Mouse (Mus musculus): ENCODE measurements around the gene Tmem151a. TPM values are rescaled to one million over a fixed set of nuclear protein-coding genes. Genes with fewer than 3 reads are reported as not detected.

Gene Tmem151a
- polyA plus RNA-seq, 1 experiment from 2014 or later = 10.1 TPM

DNA sequence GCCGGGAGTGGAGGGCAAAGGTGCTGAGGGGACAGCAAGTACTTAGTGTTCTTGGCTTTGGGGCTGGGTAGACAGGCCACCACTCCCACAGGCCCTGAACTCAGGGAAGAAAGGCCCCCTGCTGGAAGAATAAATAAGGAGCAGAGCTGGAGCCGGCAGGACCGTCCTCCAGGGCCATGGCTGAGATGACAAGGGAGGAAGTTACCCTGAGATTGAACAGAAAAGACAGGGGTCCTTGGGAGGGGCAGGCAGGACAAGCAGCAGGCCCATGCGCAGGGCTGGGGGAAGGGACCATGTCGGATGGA, 22.9 kb upstream of the Tmem151a start:
- no peak; the same call in 1 of the 2 replicates for ATAC-seq (ENCODE audit: low read depth)
- H3K27me3 ChIP-seq = no peaks in the 10 kb centered on the region
- WGBS = 28% methylated on average over 5 of the region's 5 CpGs

DNA sequence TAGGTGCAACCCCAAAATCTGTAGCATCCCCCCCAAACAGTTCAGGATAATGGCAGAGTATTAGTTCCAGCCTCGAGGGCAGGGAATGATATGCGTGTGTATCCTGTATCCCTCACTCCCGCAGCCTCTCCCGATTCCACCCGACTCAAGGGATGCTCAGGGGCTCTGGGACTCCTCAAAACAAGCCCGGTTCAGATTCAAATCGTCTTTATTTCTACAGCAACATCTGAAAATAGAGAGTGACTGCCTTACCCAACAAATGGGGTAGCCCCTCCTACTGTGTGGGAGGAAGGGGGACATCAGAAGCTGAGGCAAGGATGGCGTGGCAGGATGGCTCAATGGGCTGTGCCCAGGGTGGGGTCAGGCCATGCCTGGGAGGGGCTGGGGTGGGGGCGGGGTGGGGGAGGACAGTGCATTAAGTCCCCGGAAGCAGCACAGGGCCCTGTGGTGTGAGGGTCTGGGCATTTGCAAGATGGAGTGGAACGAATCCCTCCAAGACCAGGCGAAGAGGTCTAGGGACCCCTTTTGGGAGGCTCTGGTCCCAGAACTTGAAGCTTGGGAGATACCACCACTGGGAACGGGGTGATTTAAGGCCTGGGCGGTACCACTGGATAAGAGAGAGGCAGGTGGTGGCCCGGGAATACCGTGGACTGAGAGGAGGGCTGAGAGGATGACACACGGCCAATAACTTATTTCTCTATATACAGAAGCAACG, 22.4 kb upstream of the Tmem151a start:
- H3K27me3 ChIP-seq = no peaks in the 10 kb centered on the region
- WGBS = 76% methylated on average over 18 of the region's 18 CpGs
- peaks cover 21% of the 10 kb centered on the region for H3K4me1 ChIP-seq (replicated peaks)
- ATAC-seq (ENCODE audit: low read depth) = peak; percentile 5; the same call in 1 of the 2 replicates
- H3K36me3 ChIP-seq = peaks cover 75% of the 10 kb centered on the region
- no peak overlapping the region for H3K4me2 ChIP-seq
- H3K9ac ChIP-seq = peak overlapping the region; percentile 38; the same call in 1 of the 2 replicates
- no peaks in the 10 kb centered on the region for H3K9me3 ChIP-seq
- H3K27ac ChIP-seq (replicated peaks) = 0 out of 2 replicates have a peak overlapping the region, but pooled peaks have one; percentile 20
- H3K4me3 ChIP-seq = no peak overlapping the region

More for the DNA sequence above, 22.9 kb upstream of the Tmem151a start:
- H3K4me1 ChIP-seq (replicated peaks) = peaks cover 21% of the 10 kb centered on the region
- peaks cover 75% of the 10 kb centered on the region for H3K36me3 ChIP-seq
- H3K4me2 ChIP-seq = no peak overlapping the region
- 0 out of 2 replicates have a peak overlapping the region, but pooled peaks have one; percentile 13 for H3K9ac ChIP-seq
- no peak overlapping the region for H3K4me3 ChIP-seq
- H3K9me3 ChIP-seq = no peaks in the 10 kb centered on the region
- H3K27ac ChIP-seq (replicated peaks) = no peak overlapping the region

DNA sequence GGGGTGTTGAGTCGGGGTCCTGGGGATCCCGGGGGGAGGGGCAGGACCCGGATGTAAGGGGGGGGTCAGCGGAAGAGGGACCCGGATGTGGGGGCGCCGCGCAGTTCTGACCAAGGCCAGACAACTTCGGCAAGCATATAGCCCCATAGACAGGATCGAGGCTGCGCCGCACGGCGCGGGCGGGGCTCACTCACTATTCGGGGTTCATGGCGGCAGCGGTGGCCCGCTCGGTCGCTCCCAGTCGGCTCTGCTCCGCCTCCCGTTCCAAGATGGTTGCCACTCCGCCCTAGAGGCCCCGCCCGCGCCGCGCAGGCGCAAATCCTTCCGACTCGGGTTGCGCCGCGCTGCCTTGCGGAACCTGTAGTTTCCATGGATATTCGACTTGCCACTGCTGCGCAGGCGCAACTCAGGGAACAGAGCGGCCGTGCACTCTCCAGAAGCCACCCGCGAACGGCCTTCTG, 21.4 kb upstream of the Tmem151a start, which contains the start of gene Rab1b:
Rab1b (minus strand) TSS at position 342 of the 461 bp plus-strand sequence.
- Histone ChIP-seq H3K27ac (replicated peaks) (peak within 1 kb of the TSS; percentile 97), H3K4me2 (peak within 1 kb of the TSS; percentile 88), H3K4me1 (replicated peaks) (peaks cover 21% of the 10 kb centered on the region), H3K4me3 (peak within 1 kb of the TSS; percentile 75), H3K9me3 (no peaks in the 10 kb centered on the region), H3K27me3 (no peaks in the 10 kb centered on the region), H3K9ac (peak within 1 kb of the TSS; percentile 95), H3K36me3 (peaks cover 75% of the 10 kb centered on the region)
- under 1% methylated on average over 45 of the region's 46 CpGs for WGBS
- ATAC-seq (ENCODE audit: low read depth) = peak; percentile 95

DNA sequence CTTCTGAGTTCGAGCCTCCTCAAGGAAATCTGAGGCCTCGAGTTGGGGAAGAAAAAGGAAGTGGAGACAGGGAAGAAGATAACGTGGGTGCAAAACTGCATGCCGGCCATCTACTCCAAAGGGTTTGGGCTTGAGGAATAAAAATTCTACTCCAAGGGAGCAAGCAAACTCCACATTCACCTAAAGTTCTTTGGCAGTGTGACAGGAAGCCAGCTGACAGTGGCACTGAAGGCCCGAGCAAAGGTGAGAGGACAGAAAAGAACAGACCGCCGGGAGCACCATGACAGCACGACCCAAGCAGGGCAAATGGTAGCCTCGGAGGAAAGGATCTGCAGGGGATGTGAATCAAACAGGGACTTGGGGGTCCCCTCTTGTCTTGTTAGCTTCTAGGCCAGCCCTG, 20.7 kb upstream of the Tmem151a start:
- Histone ChIP-seq H3K4me1 (replicated peaks) (peaks cover 21% of the 10 kb centered on the region), H3K27me3 (no peaks in the 10 kb centered on the region), H3K36me3 (peaks cover 75% of the 10 kb centered on the region), H3K9ac (peak overlapping the region; percentile 95), H3K4me2 (peak overlapping the region; percentile 88), H3K27ac (replicated peaks) (peak overlapping the region; percentile 97), H3K9me3 (no peaks in the 10 kb centered on the region), H3K4me3 (peak overlapping the region; percentile 75)
- ATAC-seq (ENCODE audit: low read depth) = no peak; the same call in 1 of the 2 replicates
- 24% methylated on average over 9 of the region's 9 CpGs for WGBS

DNA sequence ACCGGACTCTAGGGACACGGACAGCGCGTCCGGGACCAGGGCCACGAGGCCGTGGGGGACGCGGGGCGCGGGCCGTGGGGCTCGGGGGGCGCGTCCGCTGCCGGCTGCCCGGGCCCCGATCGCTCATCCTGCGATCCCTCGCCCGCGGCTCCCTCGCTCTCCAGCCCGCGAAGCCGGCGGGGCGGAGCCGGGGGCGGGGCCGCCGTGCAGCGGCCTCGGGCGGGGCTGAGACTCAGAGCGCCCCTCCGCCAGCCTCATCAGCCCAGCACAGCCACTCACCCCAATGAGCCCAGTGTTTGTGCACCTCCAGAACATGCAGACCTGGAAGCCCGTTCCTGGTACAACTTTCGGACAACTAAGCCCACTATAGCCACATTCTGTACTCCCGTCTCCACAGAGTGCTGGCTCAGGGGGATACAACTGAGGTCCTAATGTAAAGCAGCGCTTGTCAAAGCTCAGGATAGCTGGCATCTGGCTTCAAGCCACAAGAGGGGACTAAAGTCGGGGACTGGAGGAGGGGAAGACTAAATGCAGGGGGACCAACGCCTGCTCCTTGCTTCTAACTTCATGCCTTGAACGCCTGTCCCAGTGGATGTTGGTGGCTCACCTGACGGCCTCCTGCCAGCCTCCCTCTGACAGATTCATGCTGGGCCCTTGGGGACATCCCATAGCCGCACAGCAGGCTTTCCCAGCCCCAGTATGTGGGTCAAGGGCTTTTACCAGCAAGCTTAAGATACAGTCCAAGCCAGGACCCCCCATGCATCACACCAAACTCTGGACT, 13.2 kb upstream of the Tmem151a start, which contains the start of gene Cnih2:
Cnih2 (minus strand) TSS at position 159 of the 781 bp plus-strand sequence.
- Histone ChIP-seq H3K27me3 (no peaks in the 10 kb centered on the region), H3K4me1 (replicated peaks) (peaks cover 60% of the 10 kb centered on the region), H3K36me3 (peaks cover 50% of the 10 kb centered on the region), H3K27ac (replicated peaks) (peak within 1 kb of the TSS; percentile 92), H3K4me2 (peak within 1 kb of the TSS; percentile 60), H3K9ac (peak within 1 kb of the TSS; percentile 92), H3K4me3 (peak within 1 kb of the TSS; percentile 61), H3K9me3 (no peaks in the 10 kb centered on the region)
- WGBS = 2% methylated on average over 47 of the region's 48 CpGs
- peak; percentile 69 for ATAC-seq (ENCODE audit: low read depth)

DNA sequence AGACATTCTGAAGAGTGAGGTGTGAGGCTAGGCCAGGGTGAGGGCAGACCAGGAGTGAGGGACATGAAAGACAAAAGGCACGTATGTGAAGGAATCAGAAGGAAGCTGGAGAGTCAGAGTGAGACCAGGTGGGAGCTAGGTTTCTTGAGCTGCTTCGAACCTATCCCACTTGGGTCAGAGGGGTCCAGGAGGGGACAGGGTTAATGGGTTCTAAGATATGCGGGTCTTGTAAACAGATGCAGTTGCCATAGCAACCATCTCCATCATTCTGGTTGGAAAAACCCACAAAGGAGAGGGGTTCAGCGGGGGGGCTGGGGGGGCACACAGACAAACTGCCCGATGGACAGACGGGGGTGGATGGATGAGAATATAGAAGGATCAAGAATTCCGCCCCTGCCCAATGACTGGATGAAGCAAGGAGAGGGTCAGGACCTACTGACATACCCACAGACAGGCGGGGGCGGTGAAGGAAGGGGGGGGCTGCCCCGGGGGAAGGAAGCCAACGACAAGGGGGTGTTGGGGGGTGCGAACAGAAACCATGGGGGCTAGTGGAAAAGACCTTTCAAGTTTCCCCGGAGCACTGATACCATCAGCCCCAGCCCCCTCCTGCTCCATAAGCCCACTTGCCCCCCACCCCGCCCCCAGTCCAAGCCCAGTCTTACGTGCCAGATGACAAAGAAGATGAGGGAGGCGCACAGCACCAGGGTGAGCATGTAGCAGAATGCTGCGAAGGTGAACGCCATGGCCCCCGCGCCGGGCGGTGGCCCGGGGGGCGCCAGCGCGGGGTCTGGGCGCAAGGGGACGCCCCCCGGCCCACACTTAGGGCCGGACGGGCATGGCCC, 12.4 kb upstream of the Tmem151a start:
- peak overlapping the region; percentile 60 for H3K4me2 ChIP-seq
- peaks cover 50% of the 10 kb centered on the region for H3K36me3 ChIP-seq
- H3K27ac ChIP-seq (replicated peaks) = peak overlapping the region; percentile 92
- WGBS = 2% methylated on average over 26 of the region's 31 CpGs
- peak; percentile 25 for ATAC-seq (ENCODE audit: low read depth)
- H3K4me3 ChIP-seq = peak overlapping the region; percentile 61
- H3K9ac ChIP-seq = peak overlapping the region; percentile 92
- no peaks in the 10 kb centered on the region for H3K9me3 ChIP-seq
- peaks cover 65% of the 10 kb centered on the region for H3K4me1 ChIP-seq (replicated peaks)
- no peaks in the 10 kb centered on the region for H3K27me3 ChIP-seq

DNA sequence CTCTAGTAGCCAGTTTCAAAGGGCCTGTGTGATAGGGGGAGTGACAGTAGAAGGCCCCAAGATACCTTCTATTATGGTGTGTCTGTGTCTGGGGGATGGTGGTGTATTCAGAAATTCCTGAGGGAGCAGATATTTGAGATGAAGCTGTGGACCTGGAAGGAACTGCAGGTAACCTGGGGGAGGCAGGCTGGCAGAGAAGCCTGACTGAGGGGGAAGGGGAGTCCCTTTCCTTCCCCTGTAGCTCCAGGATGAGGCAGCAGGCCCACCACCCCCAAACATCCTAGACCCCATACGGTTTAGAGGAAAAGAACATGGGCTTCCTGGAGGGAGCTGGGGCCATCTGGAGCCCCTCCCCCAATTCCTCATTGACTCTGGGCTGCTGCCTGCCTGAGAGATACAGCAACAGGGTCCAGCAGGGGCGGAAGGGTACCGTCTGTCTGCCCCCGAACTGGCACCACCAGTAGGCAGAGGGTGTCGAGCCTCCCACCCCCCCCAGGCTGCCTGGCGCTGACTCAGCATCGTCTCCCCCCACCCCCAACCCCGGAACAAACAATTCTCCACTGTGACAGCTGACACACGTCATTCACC, 10.7 kb upstream of the Tmem151a start:
- no peaks in the 10 kb centered on the region for H3K27me3 ChIP-seq
- peak overlapping the region; percentile 60 for H3K4me2 ChIP-seq
- WGBS = 9% methylated on average over 9 of the region's 9 CpGs
- no peaks in the 10 kb centered on the region for H3K9me3 ChIP-seq
- H3K27ac ChIP-seq (replicated peaks) = peak overlapping the region; percentile 92
- H3K4me1 ChIP-seq (replicated peaks) = peaks cover 69% of the 10 kb centered on the region
- ATAC-seq (ENCODE audit: low read depth) = no peak
- H3K36me3 ChIP-seq = peaks cover 50% of the 10 kb centered on the region
- peak overlapping the region; percentile 61 for H3K4me3 ChIP-seq
- H3K9ac ChIP-seq = peak overlapping the region; percentile 92

DNA sequence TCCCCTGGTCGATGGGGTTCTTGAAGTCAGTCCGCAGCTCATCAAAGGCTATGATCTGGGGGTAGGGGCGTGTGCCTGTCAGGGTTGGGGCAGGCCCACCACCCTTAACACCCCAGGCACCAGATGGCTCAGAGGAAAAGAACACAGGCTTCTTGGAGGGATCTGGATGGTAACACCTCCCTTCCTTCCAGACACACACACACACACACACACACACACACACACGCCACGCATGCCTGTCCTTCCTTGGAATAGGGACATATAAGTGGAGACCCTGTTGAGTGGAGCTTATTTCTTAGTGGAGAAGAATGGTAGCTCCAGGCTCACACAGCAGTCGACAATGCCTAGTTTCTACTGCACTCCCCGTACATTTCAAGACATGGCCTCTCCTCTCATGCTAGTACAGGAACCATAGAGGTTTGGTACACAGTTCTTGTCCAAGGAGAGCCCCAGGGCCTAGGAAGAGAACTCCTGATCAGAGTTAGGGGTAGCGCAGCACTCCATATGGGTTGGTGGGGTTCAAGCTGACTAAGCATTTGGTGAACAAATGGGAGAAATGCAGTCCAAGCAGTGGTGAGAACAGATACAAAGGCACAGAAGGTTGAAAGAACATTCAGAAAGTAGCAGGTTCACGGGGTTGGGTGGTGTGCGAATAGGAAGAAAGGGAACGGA, 9.6 kb upstream of the Tmem151a start:
- H3K9me3 ChIP-seq = no peaks in the 10 kb centered on the region
- H3K27me3 ChIP-seq = no peaks in the 10 kb centered on the region
- 34% methylated on average over 11 of the region's 11 CpGs for WGBS
- H3K9ac ChIP-seq = peak overlapping the region; percentile 92
- H3K4me3 ChIP-seq = peak overlapping the region; percentile 61
- H3K36me3 ChIP-seq = peaks cover 47% of the 10 kb centered on the region
- peak overlapping the region; percentile 92 for H3K27ac ChIP-seq (replicated peaks)
- peak; percentile 20 for ATAC-seq (ENCODE audit: low read depth)
- peak overlapping the region; percentile 60 for H3K4me2 ChIP-seq
- peaks cover 69% of the 10 kb centered on the region for H3K4me1 ChIP-seq (replicated peaks)

DNA sequence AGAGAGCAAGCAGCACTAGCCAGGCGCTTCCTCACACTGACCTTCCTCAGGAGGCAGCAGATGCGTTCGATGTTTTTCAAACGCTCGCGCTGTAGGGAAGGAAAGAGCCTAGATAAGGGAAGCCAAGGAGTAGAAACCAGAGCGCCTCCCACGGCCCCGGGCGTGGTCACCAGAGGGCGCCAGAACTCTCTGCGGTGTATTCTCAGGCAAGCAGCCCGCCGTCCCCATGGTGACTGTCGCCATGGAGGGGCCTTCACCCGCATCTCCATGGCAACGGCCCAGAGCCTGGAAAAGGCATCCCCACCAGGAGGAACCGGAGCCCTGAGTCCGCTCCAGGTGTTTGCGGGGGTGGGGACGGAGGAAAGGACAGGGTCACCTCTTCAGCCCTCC, 8.9 kb upstream of the Tmem151a start:
- 2% methylated on average over 21 of the region's 21 CpGs for WGBS
- Histone ChIP-seq H3K4me1 (replicated peaks) (peaks cover 68% of the 10 kb centered on the region), H3K4me3 (peak overlapping the region; percentile 61)

DNA sequence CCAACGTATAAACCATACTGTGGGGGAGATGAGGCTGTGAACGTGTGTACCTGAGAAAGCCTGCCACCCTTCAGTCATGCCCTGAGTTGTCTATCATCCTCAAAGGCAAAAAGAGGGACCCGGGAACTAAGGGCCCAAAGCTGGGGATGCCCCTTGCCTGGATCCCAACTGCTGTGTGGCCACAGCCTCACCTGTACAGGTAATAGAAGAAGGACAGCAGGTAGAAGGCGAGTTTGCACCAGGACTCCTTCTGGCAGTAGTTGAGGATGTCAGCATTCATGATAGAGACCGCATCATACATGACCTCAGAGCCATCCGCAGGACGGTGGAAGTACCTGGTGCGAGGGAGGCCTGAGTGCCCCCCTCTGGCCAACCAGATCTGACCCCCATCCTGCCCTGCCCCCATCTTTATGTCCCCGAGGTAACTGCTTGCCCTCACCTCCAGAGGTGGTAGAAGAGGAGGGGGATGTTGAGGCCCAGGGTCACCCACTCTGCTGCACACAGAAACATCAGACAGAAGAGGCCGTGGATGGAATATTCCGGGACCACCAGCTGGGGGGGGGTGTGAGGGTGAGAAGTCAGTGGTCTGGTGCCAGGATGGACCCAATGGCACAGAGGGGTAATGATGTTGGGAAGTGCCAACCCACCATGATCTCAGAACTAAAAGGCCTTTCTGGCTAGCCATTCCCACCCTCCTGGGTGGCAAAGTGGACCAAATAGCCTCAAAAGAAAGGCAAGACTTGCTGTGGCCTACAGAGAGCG, 8.3 kb upstream of the Tmem151a start:
- Histone ChIP-seq H3K27ac (replicated peaks) (peak overlapping the region; percentile 92), H3K4me1 (replicated peaks) (peaks cover 68% of the 10 kb centered on the region), H3K9me3 (no peaks in the 10 kb centered on the region), H3K36me3 (peaks cover 42% of the 10 kb centered on the region), H3K4me3 (peak overlapping the region; percentile 61; the same call in 1 of the 2 replicates), H3K4me2 (peak overlapping the region; percentile 60), H3K27me3 (no peaks in the 10 kb centered on the region), H3K9ac (peak overlapping the region; percentile 92)
- ATAC-seq (ENCODE audit: low read depth) = no peak; the same call in 1 of the 2 replicates
- 72% methylated on average over 12 of the region's 12 CpGs for whole genome bisulfite sequencing

More for the DNA sequence above, 8.9 kb upstream of the Tmem151a start:
- Histone ChIP-seq H3K9me3 (no peaks in the 10 kb centered on the region), H3K27ac (replicated peaks) (peak overlapping the region; percentile 92), H3K9ac (peak overlapping the region; percentile 92), H3K4me2 (peak overlapping the region; percentile 60), H3K27me3 (no peaks in the 10 kb centered on the region), H3K36me3 (peaks cover 44% of the 10 kb centered on the region)
- ATAC-seq (ENCODE audit: low read depth) = peak; percentile 61
